Mouse (Mus musculus) midbrain, embryonic 13.5 days (tissue): ENCODE measurements around the gene Kcnh2. TPM values are rescaled to one million over a fixed set of nuclear protein-coding genes. Genes with fewer than 3 reads are reported as not detected.
"Not testable (repeated sequence)": the region's sequence is repeated elsewhere in the genome, so short reads cannot be mapped to it uniquely, and the experiment has no call there.

Source experiments
- ATAC-seq: fragments of 200-750 bp; cut with Nextera tagmentation; 2 replicates; pipeline ENCODE4 v1.8.0; 2017; ENCODE audit warnings: mild to moderate bottlenecking, moderate TSS enrichment, moderate library complexity
- H3K27ac ChIP-seq: fragments of 300-500 bp; sonication (generic); 2 replicates; pipeline ENCODE4 v1.5.1; 2015; ENCODE audit warnings: inconsistent platforms, mild to moderate bottlenecking, moderate library complexity
- H3K27me3 ChIP-seq: fragments of 300-500 bp; sonication (generic); 2 replicates; pipeline ENCODE4 v1.6.1; 2015; ENCODE audit warnings: mild to moderate bottlenecking, inconsistent platforms
- H3K36me3 ChIP-seq: fragments of 300-500 bp; sonication (generic); 2 replicates; pipeline ENCODE4 v1.6.1; 2015; ENCODE audit warnings: mild to moderate bottlenecking, inconsistent platforms
- H3K4me1 ChIP-seq: fragments of 300-500 bp; sonication (generic); replicated peaks from 2 replicates; pipeline ENCODE4 v1.6.1; 2015; ENCODE audit warnings: inconsistent platforms
- H3K4me2 ChIP-seq: fragments of 300-500 bp; sonication (generic); replicated peaks from 2 replicates; pipeline ENCODE4 v1.6.1; 2015; ENCODE audit warnings: moderate library complexity, mild to moderate bottlenecking, inconsistent platforms
- H3K4me3 ChIP-seq: fragments of 300-500 bp; sonication (generic); replicated peaks from 2 replicates; pipeline ENCODE4 v1.5.1; 2015; ENCODE audit warnings: mild to moderate bottlenecking, inconsistent platforms
- H3K9ac ChIP-seq: fragments of 300-500 bp; sonication (generic); replicated peaks from 2 replicates; pipeline ENCODE4 v1.6.1; 2015; ENCODE audit warnings: mild to moderate bottlenecking, inconsistent platforms
- H3K9me3 ChIP-seq: fragments of 300-500 bp; sonication (generic); 2 replicates; pipeline ENCODE4 v1.6.1; 2016; ENCODE audit warnings: mild to moderate bottlenecking, inconsistent platforms
- WGBS: fragments of 180-500 bp; shearing (Covaris S2); methylation state at CpG from one replicate; pipeline ENCODE4 v1.1.7; 2015; 5-methylcytosine and 5-hydroxymethylcytosine counted together
- polyA plus RNA-seq: library from polyadenylated mRNA; unstranded; fragments of >200 nt; fragmentation: Nextera tagmentation; extraction: Ambion mirVana; gene quantifications from 2 replicates; pipeline ENCODE4 v1.2.1, GENCODE M21; 2015

The Kcnh2 gene
- polyA plus RNA-seq = 9.0 and 10.3 TPM in 2 replicates

GRCm38 (mm10) chr5:24351278-24351677 is at the start of gene Kcnh2:
TSS of gene Kcnh2 (minus strand) at chr5:24351604.
- 1% methylated on average over 34 of the region's 53 CpGs for WGBS

GRCm38 (mm10) chr5:24400362-24400761 is 49.0 kb upstream of the Kcnh2 start:
- WGBS = 89% methylated on average over 11 of the region's 11 CpGs

More at GRCm38 (mm10) chr5:24351278-24351677, at the start of gene Kcnh2:
- peak within 1 kb of the TSS; percentile 81 for H3K4me3 ChIP-seq
- H3K4me2 ChIP-seq = peak within 1 kb of the TSS; percentile 99
- 0 out of 2 replicates have a peak, but pooled peaks cover 5% of the 10 kb centered on the region for H3K36me3 ChIP-seq
- ATAC-seq = peak; percentile 71
- peaks cover 65% of the 10 kb centered on the region for H3K4me1 ChIP-seq
- H3K9ac ChIP-seq = peak within 1 kb of the TSS; percentile 96
- no peaks in the 10 kb centered on the region for H3K9me3 ChIP-seq
- peak within 1 kb of the TSS; percentile 98 for H3K27ac ChIP-seq
- H3K27me3 ChIP-seq = peaks cover 21% of the 10 kb centered on the region

GRCm38 (mm10) chr5:24399686-24400085 is 48.3 kb upstream of the Kcnh2 start:
- Histone ChIP-seq H3K36me3 (peaks cover 41% of the 10 kb centered on the region), H3K27ac (no peak overlapping the region)

More at GRCm38 (mm10) chr5:24400362-24400761, 49.0 kb upstream of the Kcnh2 start:
- H3K9me3 ChIP-seq = no peaks in the 10 kb centered on the region
- H3K27me3 ChIP-seq = no peaks in the 10 kb centered on the region
- no peak overlapping the region for H3K27ac ChIP-seq
- H3K36me3 ChIP-seq = peaks cover 46% of the 10 kb centered on the region
- 0 out of 2 replicates have a peak, but pooled peaks cover under 1% of the 10 kb centered on the region for H3K4me1 ChIP-seq
- no peak for ATAC-seq
- no peak overlapping the region for H3K9ac ChIP-seq
- H3K4me3 ChIP-seq = no peak overlapping the region
- no peak overlapping the region for H3K4me2 ChIP-seq

GRCm38 (mm10) chr5:24396254-24396653 is 44.9 kb upstream of the Kcnh2 start:
- H3K4me2 ChIP-seq, H3K36me3 ChIP-seq, H3K9ac ChIP-seq, H3K27ac ChIP-seq, ATAC-seq, H3K27me3 ChIP-seq, H3K4me3 ChIP-seq, H3K9me3 ChIP-seq: not testable (repeated sequence)
- 91% methylated on average over 6 of the region's 6 CpGs for WGBS
- peaks cover 12% of the 10 kb centered on the region for H3K4me1 ChIP-seq

More at GRCm38 (mm10) chr5:24399686-24400085, 48.3 kb upstream of the Kcnh2 start:
- Histone ChIP-seq H3K4me1 (peaks cover 6% of the 10 kb centered on the region), H3K9me3 (no peaks in the 10 kb centered on the region), H3K4me3 (no peak overlapping the region), H3K27me3 (no peaks in the 10 kb centered on the region), H3K9ac (no peak overlapping the region), H3K4me2 (no peak overlapping the region)
- WGBS = 91% methylated on average over 10 of the region's 10 CpGs
- ATAC-seq = no peak

- 1% methylated on average over 36 of the region's 36 CpGs for WGBS
- ATAC-seq = peak; percentile 97
- H3K36me3 ChIP-seq = no peaks in the 10 kb centered on the region
Observed at GRCm38 (mm10) chr5:24394165-24394894, 42.9 kb upstream of the Kcnh2 start.

GRCm38 (mm10) chr5:24393392-24393997 is 42.1 kb upstream of the Kcnh2 start, which contains the start of gene Abcb8:
TSS of gene Abcb8 (plus strand) at chr5:24393663.
- ATAC-seq = no peak
- Histone ChIP-seq H3K9me3 (no peaks in the 10 kb centered on the region), H3K4me1 (peaks cover 12% of the 10 kb centered on the region), H3K36me3 (no peaks in the 10 kb centered on the region), H3K27ac (peak within 1 kb of the TSS; percentile 88), H3K4me3 (peak within 1 kb of the TSS; percentile 60), H3K4me2 (peak within 1 kb of the TSS; percentile 60), H3K9ac (peak within 1 kb of the TSS; percentile 60), H3K27me3 (peaks cover 23% of the 10 kb centered on the region)
- WGBS = 18% methylated on average over 7 of the region's 7 CpGs

More at GRCm38 (mm10) chr5:24394165-24394894, 42.9 kb upstream of the Kcnh2 start:
- peaks cover 12% of the 10 kb centered on the region for H3K4me1 ChIP-seq
- H3K4me3 ChIP-seq = peak overlapping the region; percentile 60
- no peaks in the 10 kb centered on the region for H3K9me3 ChIP-seq
- H3K27ac ChIP-seq = peak overlapping the region; percentile 88
- peak overlapping the region; percentile 60 for H3K9ac ChIP-seq
- H3K4me2 ChIP-seq = peak overlapping the region; percentile 60
- H3K27me3 ChIP-seq = peaks cover 14% of the 10 kb centered on the region

- Histone ChIP-seq H3K36me3 (no peaks in the 10 kb centered on the region), H3K4me1 (peaks cover 20% of the 10 kb centered on the region), H3K27ac (no peak overlapping the region), H3K9me3 (no peaks in the 10 kb centered on the region), H3K4me3 (no peak overlapping the region), H3K4me2 (no peak overlapping the region), H3K27me3 (peaks cover 30% of the 10 kb centered on the region), H3K9ac (no peak overlapping the region)
- 76% methylated on average over 7 of the region's 7 CpGs for WGBS
- no peak for ATAC-seq
Observed at GRCm38 (mm10) chr5:24392724-24393123, 41.3 kb upstream of the Kcnh2 start.

- no peaks in the 10 kb centered on the region for H3K9me3 ChIP-seq
- H3K27ac ChIP-seq = no peak within 1 kb of the TSS
- H3K4me1 ChIP-seq = peaks cover 29% of the 10 kb centered on the region
- H3K27me3 ChIP-seq = peaks cover 39% of the 10 kb centered on the region
- H3K9ac ChIP-seq = no peak within 1 kb of the TSS
- H3K4me3 ChIP-seq = no peak within 1 kb of the TSS
- 84% methylated on average over 7 of the region's 7 CpGs for WGBS
- no peaks in the 10 kb centered on the region for H3K36me3 ChIP-seq
- ATAC-seq = no peak
- no peak within 1 kb of the TSS for H3K4me2 ChIP-seq
Observed at GRCm38 (mm10) chr5:24391864-24392263, 40.5 kb upstream of the Kcnh2 start, which contains the start of gene Atg9b. TSS of gene Atg9b (minus strand) at chr5:24392143.

- Histone ChIP-seq H3K9ac (no peak overlapping the region), H3K27me3 (peaks cover 61% of the 10 kb centered on the region), H3K36me3 (no peaks in the 10 kb centered on the region), H3K4me2 (no peak overlapping the region), H3K4me1 (peaks cover 25% of the 10 kb centered on the region), H3K9me3 (no peaks in the 10 kb centered on the region), H3K27ac (no peak overlapping the region), H3K4me3 (no peak overlapping the region)
- ATAC-seq = no peak
- 74% methylated on average over 4 of the region's 4 CpGs for WGBS
Observed at GRCm38 (mm10) chr5:24389658-24390020, 38.2 kb upstream of the Kcnh2 start.

GRCm38 (mm10) chr5:24389011-24389657 is 37.7 kb upstream of the Kcnh2 start:
- Histone ChIP-seq H3K27ac (no peak overlapping the region), H3K4me1 (peaks cover 26% of the 10 kb centered on the region), H3K9me3 (no peaks in the 10 kb centered on the region), H3K27me3 (peaks cover 63% of the 10 kb centered on the region), H3K9ac (no peak overlapping the region), H3K4me3 (no peak overlapping the region), H3K36me3 (no peaks in the 10 kb centered on the region), H3K4me2 (no peak overlapping the region)
- 55% methylated on average over 7 of the region's 7 CpGs for WGBS
- ATAC-seq = no peak

GRCm38 (mm10) chr5:24388246-24388915 is 37.0 kb upstream of the Kcnh2 start:
- Histone ChIP-seq H3K9me3 (no peaks in the 10 kb centered on the region), H3K9ac (peak overlapping the region; percentile 68), H3K4me3 (peak overlapping the region; percentile 48), H3K4me1 (peaks cover 26% of the 10 kb centered on the region), H3K36me3 (no peaks in the 10 kb centered on the region), H3K27me3 (peaks cover 63% of the 10 kb centered on the region), H3K4me2 (peak overlapping the region; percentile 93), H3K27ac (no peak overlapping the region)
- ATAC-seq = no peak
- WGBS = 22% methylated on average over 26 of the region's 26 CpGs
